Mouse (Mus musculus): ENCODE data around the gene Prame.
"Not testable (repeated sequence)": the region's sequence is repeated elsewhere in the genome, so short reads cannot be mapped to it uniquely, and the experiment has no call there.

Gene Prame

DNA sequence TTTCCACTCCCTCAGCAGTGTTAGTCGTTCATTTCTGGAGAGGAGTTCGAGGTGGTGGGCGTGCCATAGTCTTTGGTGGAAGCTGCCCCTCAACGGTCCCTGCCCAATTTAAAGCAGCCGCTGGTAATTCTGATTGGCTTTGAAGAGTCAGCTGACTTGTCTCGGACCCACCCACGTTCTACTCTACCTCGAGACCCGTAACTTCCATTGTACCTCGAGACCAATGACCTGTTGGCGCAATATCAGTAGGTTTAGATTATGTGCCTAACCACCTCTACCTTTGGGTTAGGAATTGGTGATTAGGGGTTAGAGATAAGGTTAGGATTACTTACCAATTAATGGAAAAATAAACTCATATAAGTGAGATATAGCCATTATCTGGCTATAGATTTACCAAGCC, at the start of gene Prame:
TSS of gene Prame (minus strand) at position 101 of the 400 bp plus-strand sequence.
- DNase-seq (ENCODE audit: low read depth, low spot score): no peak

GRCm38 (mm10) chrX:135652173-135652772, 24.8 kb upstream of the Prame start:
- peak; percentile 12 for DNase-seq (ENCODE audit: low read depth, low spot score)

GRCm38 (mm10) chrX:135601298-135602029, 26.0 kb downstream of the Prame start:
- not testable (repeated sequence) for DNase-seq (ENCODE audit: low read depth, low spot score)

DNA sequence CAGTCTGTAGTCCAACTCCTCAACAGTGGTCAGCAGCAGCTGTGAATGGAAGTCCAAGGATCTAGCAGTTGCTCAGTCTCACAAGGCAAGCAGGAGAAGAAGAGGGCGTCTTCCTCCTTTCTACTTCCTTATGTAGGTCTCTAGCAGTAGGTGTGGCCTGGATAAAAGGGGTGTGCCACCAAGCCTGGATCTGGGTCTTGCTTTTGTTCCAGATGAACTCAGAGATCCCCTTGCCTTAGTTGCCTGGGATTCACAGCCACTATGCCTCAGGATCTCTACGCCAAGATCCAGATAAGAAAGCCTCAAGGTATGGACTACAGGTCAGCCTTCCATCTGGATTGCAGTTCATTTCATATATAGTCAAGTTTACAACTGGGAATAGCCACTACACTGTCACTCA, 28.8 kb downstream of the Prame start, which contains the start of gene Nxf7:
TSS of gene Nxf7 (minus strand) at position 101 of the 400 bp plus-strand sequence.
- no peak for DNase-seq (ENCODE audit: low read depth, low spot score)

GRCm38 (mm10) chrX:135598096-135598495, 29.4 kb downstream of the Prame start:
- DNase-seq (ENCODE audit: low read depth, low spot score): no peak

- DNase-seq (ENCODE audit: low read depth, low spot score): no peak
These were observed 51.1 kb downstream of the Prame start for GRCm38 (mm10) chrX:135576412-135576811.

- DNase-seq (ENCODE audit: low read depth, low spot score): not testable (repeated sequence)
These were observed 52.4 kb downstream of the Prame start for GRCm38 (mm10) chrX:135574958-135575628.

- DNase-seq (ENCODE audit: low read depth, low spot score): not testable (repeated sequence)
These were observed 53.1 kb downstream of the Prame start for GRCm38 (mm10) chrX:135574261-135574957.

GRCm38 (mm10) chrX:135569467-135569866, 58.0 kb downstream of the Prame start:
- not testable (repeated sequence) for DNase-seq (ENCODE audit: low read depth, low spot score)

DNA sequence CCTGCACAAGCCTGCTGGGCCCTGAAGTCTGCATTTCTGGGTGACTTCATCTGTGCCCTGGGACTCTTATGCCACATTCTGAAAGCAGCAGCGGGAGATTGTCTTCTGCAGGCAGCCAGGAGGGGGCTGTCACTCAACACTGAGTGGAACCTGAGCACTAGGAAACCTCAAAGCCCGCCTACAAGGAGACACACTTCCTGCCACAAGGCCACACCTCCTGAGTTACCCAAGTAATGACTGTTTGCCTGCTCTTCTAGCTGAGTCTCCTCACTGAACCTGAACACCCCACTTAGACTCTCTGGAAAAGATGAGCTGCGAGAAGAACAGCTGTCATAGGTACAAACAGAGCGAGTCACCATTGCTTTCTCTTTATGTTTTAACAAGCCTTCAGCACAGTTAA, 62.6 kb downstream of the Prame start:
- DNase-seq (ENCODE audit: low read depth, low spot score): not testable (repeated sequence)
